Mouse (Mus musculus): ENCODE measurements around the gene Ache. TPM values are rescaled to one million over a fixed set of nuclear protein-coding genes. Genes with fewer than 3 reads are reported as not detected.
"Not testable (repeated sequence)": the region's sequence is repeated elsewhere in the genome, so short reads cannot be mapped to it uniquely, and the experiment has no call there.

Gene Ache
- 1.9 and 2.6 TPM in 2 replicates for polyA plus RNA-seq (2015; fragmentation: Nextera tagmentation; extraction: Ambion mirVana)

GRCm38 (mm10) chr5:137287032-137287952 lies at the start of gene Ache:
Gene Ache, plus strand, starts transcription at chr5:137287519.
- Histone ChIP-seq H3K9me3 (ENCODE audit: control insufficient read depth, low read length) (no peaks in the 10 kb centered on the region), H3K9ac (ENCODE audit: low read length) (peak within 1 kb of the TSS; percentile 58), H3K36me3 (ENCODE audit: control insufficient read depth, insufficient read depth, low read length) (no peaks in the 10 kb centered on the region), H3K4me3 (ENCODE audit: low read length) (peak within 1 kb of the TSS; percentile 42), H3K27me3 (ENCODE audit: control insufficient read depth, insufficient read depth, low read depth, low read length) (peaks cover 40% of the 10 kb centered on the region), H3K4me1 (replicated peaks; ENCODE audit: control insufficient read depth, insufficient read depth, low read length) (peaks cover 19% of the 10 kb centered on the region), H3K27ac (ENCODE audit: low read length) (no peak within 1 kb of the TSS), H3K4me2 (ENCODE audit: low read depth, low read length) (peak within 1 kb of the TSS; percentile 67)
- WGBS, result under 1% methylated on average over 39 of the region's 40 CpGs
- ATAC-seq (ENCODE audit: low read depth), result peak; percentile 6

- WGBS, result 69% methylated on average over 14 of the region's 14 CpGs
Measured at GRCm38 (mm10) chr5:137263897-137264720, 23.2 kb upstream of the Ache start.

GRCm38 (mm10) chr5:137264787-137265186 lies 22.5 kb upstream of the Ache start:
- Histone ChIP-seq H3K27ac (ENCODE audit: low read length) (no peak overlapping the region), H3K4me2 (ENCODE audit: low read depth, low read length) (no peak overlapping the region), H3K36me3 (ENCODE audit: control insufficient read depth, insufficient read depth, low read length) (no peaks in the 10 kb centered on the region), H3K9me3 (ENCODE audit: control insufficient read depth, low read length) (no peaks in the 10 kb centered on the region), H3K9ac (ENCODE audit: low read length) (no peak overlapping the region), H3K27me3 (ENCODE audit: control insufficient read depth, insufficient read depth, low read depth, low read length) (no peaks in the 10 kb centered on the region), H3K4me3 (ENCODE audit: low read length) (no peak overlapping the region), H3K4me1 (replicated peaks; ENCODE audit: control insufficient read depth, insufficient read depth, low read length) (no peaks in the 10 kb centered on the region)
- 82% methylated on average over 11 of the region's 11 CpGs for WGBS
- ATAC-seq (ENCODE audit: low read depth), result no peak

More at GRCm38 (mm10) chr5:137263897-137264720, 23.2 kb upstream of the Ache start:
- H3K4me2 ChIP-seq (ENCODE audit: low read depth, low read length), result no peak overlapping the region
- H3K4me1 ChIP-seq (replicated peaks; ENCODE audit: control insufficient read depth, insufficient read depth, low read length), result no peaks in the 10 kb centered on the region
- no peaks in the 10 kb centered on the region for H3K9me3 ChIP-seq (ENCODE audit: control insufficient read depth, low read length)
- no peak for ATAC-seq (ENCODE audit: low read depth)
- H3K27ac ChIP-seq (ENCODE audit: low read length), result no peak overlapping the region
- H3K27me3 ChIP-seq (ENCODE audit: control insufficient read depth, insufficient read depth, low read depth, low read length), result no peaks in the 10 kb centered on the region
- H3K4me3 ChIP-seq (ENCODE audit: low read length), result no peak overlapping the region
- no peaks in the 10 kb centered on the region for H3K36me3 ChIP-seq (ENCODE audit: control insufficient read depth, insufficient read depth, low read length)
- no peak overlapping the region for H3K9ac ChIP-seq (ENCODE audit: low read length)

GRCm38 (mm10) chr5:137268131-137268910 lies 19.0 kb upstream of the Ache start:
- WGBS, result 20% methylated on average over 17 of the region's 18 CpGs
- H3K4me3 ChIP-seq (ENCODE audit: low read length), result no peak overlapping the region
- H3K9me3 ChIP-seq (ENCODE audit: control insufficient read depth, low read length), result no peaks in the 10 kb centered on the region
- no peak for ATAC-seq (ENCODE audit: low read depth)
- peak overlapping the region; percentile 13; the same call in 1 of the 2 replicates for H3K4me2 ChIP-seq (ENCODE audit: low read depth, low read length)
- H3K27me3 ChIP-seq (ENCODE audit: control insufficient read depth, insufficient read depth, low read depth, low read length), result no peaks in the 10 kb centered on the region
- H3K27ac ChIP-seq (ENCODE audit: low read length), result no peak overlapping the region
- H3K9ac ChIP-seq (ENCODE audit: low read length), result no peak overlapping the region
- no peaks in the 10 kb centered on the region for H3K4me1 ChIP-seq (replicated peaks; ENCODE audit: control insufficient read depth, insufficient read depth, low read length)
- H3K36me3 ChIP-seq (ENCODE audit: control insufficient read depth, insufficient read depth, low read length), result no peaks in the 10 kb centered on the region

- no peak overlapping the region for H3K27ac ChIP-seq (ENCODE audit: low read length)
- H3K36me3 ChIP-seq (ENCODE audit: control insufficient read depth, insufficient read depth, low read length), result no peaks in the 10 kb centered on the region
- H3K9me3 ChIP-seq (ENCODE audit: control insufficient read depth, low read length), result no peaks in the 10 kb centered on the region
- H3K4me2 ChIP-seq (ENCODE audit: low read depth, low read length), result no peak overlapping the region
- no peak overlapping the region for H3K9ac ChIP-seq (ENCODE audit: low read length)
- no peaks in the 10 kb centered on the region for H3K27me3 ChIP-seq (ENCODE audit: control insufficient read depth, insufficient read depth, low read depth, low read length)
- no peak overlapping the region for H3K4me3 ChIP-seq (ENCODE audit: low read length)
- 41% methylated on average over 18 of the region's 18 CpGs for WGBS
- peak; percentile 61; the same call in 1 of the 2 replicates for ATAC-seq (ENCODE audit: low read depth)
- no peaks in the 10 kb centered on the region for H3K4me1 ChIP-seq (replicated peaks; ENCODE audit: control insufficient read depth, insufficient read depth, low read length)
Measured at GRCm38 (mm10) chr5:137277360-137278342, 9.7 kb upstream of the Ache start.

- not testable (repeated sequence) for ATAC-seq (ENCODE audit: low read depth); H3K4me3 ChIP-seq (ENCODE audit: low read length)
Measured at GRCm38 (mm10) chr5:137284411-137284810, 2.9 kb upstream of the Ache start.

GRCm38 (mm10) chr5:137285045-137285444 lies 2.3 kb upstream of the Ache start:
- ATAC-seq (ENCODE audit: low read depth), result no peak
- H3K9ac ChIP-seq (ENCODE audit: low read length), result no peak overlapping the region
- H3K27ac ChIP-seq (ENCODE audit: low read length), result no peak overlapping the region
- H3K4me1 ChIP-seq (replicated peaks; ENCODE audit: control insufficient read depth, insufficient read depth, low read length), result peaks cover 19% of the 10 kb centered on the region
- 50% methylated on average over 5 of the region's 5 CpGs for WGBS
- H3K27me3 ChIP-seq (ENCODE audit: control insufficient read depth, insufficient read depth, low read depth, low read length), result peaks cover 34% of the 10 kb centered on the region
- H3K9me3 ChIP-seq (ENCODE audit: control insufficient read depth, low read length), result no peaks in the 10 kb centered on the region
- H3K36me3 ChIP-seq (ENCODE audit: control insufficient read depth, insufficient read depth, low read length), result no peaks in the 10 kb centered on the region
- H3K4me2 ChIP-seq (ENCODE audit: low read depth, low read length), result no peak overlapping the region
- no peak overlapping the region for H3K4me3 ChIP-seq (ENCODE audit: low read length)

More at GRCm38 (mm10) chr5:137284411-137284810, 2.9 kb upstream of the Ache start:
- H3K27me3 ChIP-seq (ENCODE audit: control insufficient read depth, insufficient read depth, low read depth, low read length), result peaks cover 28% of the 10 kb centered on the region
- not testable (repeated sequence) for H3K9me3 ChIP-seq (ENCODE audit: control insufficient read depth, low read length); H3K36me3 ChIP-seq (ENCODE audit: control insufficient read depth, insufficient read depth, low read length); H3K4me2 ChIP-seq (ENCODE audit: low read depth, low read length); H3K27ac ChIP-seq (ENCODE audit: low read length); H3K9ac ChIP-seq (ENCODE audit: low read length)
- peaks cover 19% of the 10 kb centered on the region for H3K4me1 ChIP-seq (replicated peaks; ENCODE audit: control insufficient read depth, insufficient read depth, low read length)
- WGBS, result 69% methylated on average over 5 of the region's 6 CpGs

GRCm38 (mm10) chr5:137285986-137286385 lies 1.3 kb upstream of the Ache start:
- 32% methylated on average over 7 of the region's 7 CpGs for WGBS
- Histone ChIP-seq H3K36me3 (ENCODE audit: control insufficient read depth, insufficient read depth, low read length) (no peaks in the 10 kb centered on the region), H3K4me3 (ENCODE audit: low read length) (no peak overlapping the region), H3K4me2 (ENCODE audit: low read depth, low read length) (no peak overlapping the region), H3K4me1 (replicated peaks; ENCODE audit: control insufficient read depth, insufficient read depth, low read length) (peaks cover 19% of the 10 kb centered on the region), H3K27ac (ENCODE audit: low read length) (no peak overlapping the region), H3K27me3 (ENCODE audit: control insufficient read depth, insufficient read depth, low read depth, low read length) (peaks cover 40% of the 10 kb centered on the region), H3K9ac (ENCODE audit: low read length) (no peak overlapping the region), H3K9me3 (ENCODE audit: control insufficient read depth, low read length) (no peaks in the 10 kb centered on the region)
- ATAC-seq (ENCODE audit: low read depth), result no peak
